Mouse (Mus musculus) hindbrain, postnatal 0 days (tissue): ENCODE data around the gene Dync1h1. TPM values are rescaled to one million over a fixed set of nuclear protein-coding genes. Genes with fewer than 3 reads are reported as not detected.
"Not testable (repeated sequence)": the region's sequence is repeated elsewhere in the genome, so short reads cannot be mapped to it uniquely, and the experiment has no call there.

Experiments used
- ATAC-seq: fragments of 200-750 bp; cut with Nextera tagmentation; 2 replicates; pipeline ENCODE4 v1.8.0; 2017; ENCODE audit warnings: mild to moderate bottlenecking, moderate TSS enrichment, moderate library complexity
- DNase-seq: peaks from one replicate; pipeline ENCODE4 v3.0.0-alpha.2; 2015; ENCODE audit warnings: low spot score
- H3K27ac ChIP-seq: fragments of 300-500 bp; sonication (generic); 2 replicates; pipeline ENCODE4 v1.5.1; 2014; ENCODE audit warnings: mild to moderate bottlenecking
- H3K27me3 ChIP-seq: fragments of 300-500 bp; sonication (generic); 2 replicates; pipeline ENCODE4 v1.6.1; 2014; ENCODE audit warnings: low read length, mixed read lengths; ENCODE audit not compliant: insufficient read depth
- H3K36me3 ChIP-seq: fragments of 300-500 bp; sonication (generic); 2 replicates; pipeline ENCODE4 v1.6.1; 2014; ENCODE audit warnings: low read length, mixed read lengths; ENCODE audit not compliant: insufficient read depth
- H3K4me1 ChIP-seq: fragments of 300-500 bp; sonication (generic); 2 replicates; pipeline ENCODE4 v1.6.1; 2014; ENCODE audit warnings: antibody characterized with exemption, low read length, mixed read lengths; ENCODE audit not compliant: insufficient read depth
- H3K4me2 ChIP-seq: fragments of 300-500 bp; sonication (generic); 2 replicates; pipeline ENCODE4 v1.6.1; 2014; ENCODE audit warnings: low read depth, mild to moderate bottlenecking, low read length, moderate library complexity, mixed read lengths
- H3K4me3 ChIP-seq: fragments of 300-500 bp; sonication (generic); 2 replicates; pipeline ENCODE4 v1.5.1; 2014; ENCODE audit warnings: low read length
- H3K9ac ChIP-seq: fragments of 300-500 bp; sonication (generic); replicated peaks from 2 replicates; pipeline ENCODE4 v1.6.1; 2014; ENCODE audit warnings: mild to moderate bottlenecking, low read length, moderate library complexity, mixed read lengths
- H3K9me3 ChIP-seq: fragments of 300-500 bp; sonication (generic); 2 replicates; pipeline ENCODE4 v1.6.1; 2016; ENCODE audit warnings: low read length, mixed read lengths
- CTCF ChIP-seq: IDR thresholded peaks from 2 replicates; pipeline ENCODE4 v1.5.1; 2016; ENCODE audit warnings: antibody characterized with exemption, control low read depth, low read depth
- WGBS: fragments of 180-500 bp; shearing (Covaris S2); extraction: QIAGEN DNeasy Blood & Tissue Kit; methylation state at CpG from one replicate; pipeline ENCODE4 v1.1.7; 2014; 5-methylcytosine and 5-hydroxymethylcytosine counted together
- polyA plus RNA-seq: library from polyadenylated mRNA; unstranded; fragments of >200 nt; fragmentation: Nextera tagmentation; extraction: Ambion mirVana; gene quantifications from 2 replicates; pipeline ENCODE4 v1.2.1, GENCODE M21; 2015
- total RNA-seq: library from RNA; depleted of rRNA; stranded (reverse); fragments of >200 nt; gene quantifications from 2 replicates; pipeline ENCODE4 v1.2.3, GENCODE M21; 2014

The Dync1h1 gene
- total and polyA plus RNA-seq, 2 experiments from 2014 or later: 57.6 to 262 TPM

DNA sequence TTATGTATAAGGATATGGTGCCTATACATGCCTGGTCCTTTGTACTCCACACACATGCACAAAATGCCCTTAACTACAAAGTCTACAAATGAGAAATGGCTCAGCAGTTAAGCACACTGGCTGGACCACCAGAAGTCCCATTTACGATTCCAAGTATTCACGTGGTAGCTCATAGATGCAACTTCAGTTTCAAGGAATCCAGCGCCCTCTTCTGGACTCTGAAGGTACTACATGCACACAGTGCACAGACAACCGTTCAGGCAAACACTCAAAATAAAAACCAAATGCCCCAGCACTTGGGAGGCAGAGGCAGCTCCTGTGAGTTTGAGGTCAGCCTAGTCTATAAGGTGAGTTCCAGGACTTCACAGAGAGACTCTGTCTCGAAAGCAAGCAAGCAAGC, 73.0 kb downstream of the Dync1h1 start:
- ATAC-seq: no peak
- no peak overlapping the region for H3K27ac ChIP-seq
- H3K4me3 ChIP-seq: no peak overlapping the region
- no peak overlapping the region for H3K9ac ChIP-seq
- H3K4me2 ChIP-seq: no peak overlapping the region
- no peaks in the 10 kb centered on the region for H3K4me1 ChIP-seq
- H3K27me3 ChIP-seq: no peaks in the 10 kb centered on the region
- no peaks in the 10 kb centered on the region for H3K9me3 ChIP-seq
- DNase-seq: peak; percentile 35
- H3K36me3 ChIP-seq: no peaks in the 10 kb centered on the region
- 49% methylated on average over 5 of the region's 5 CpGs for WGBS
- TF ChIP-seq CTCF: peak; percentile 67

DNA sequence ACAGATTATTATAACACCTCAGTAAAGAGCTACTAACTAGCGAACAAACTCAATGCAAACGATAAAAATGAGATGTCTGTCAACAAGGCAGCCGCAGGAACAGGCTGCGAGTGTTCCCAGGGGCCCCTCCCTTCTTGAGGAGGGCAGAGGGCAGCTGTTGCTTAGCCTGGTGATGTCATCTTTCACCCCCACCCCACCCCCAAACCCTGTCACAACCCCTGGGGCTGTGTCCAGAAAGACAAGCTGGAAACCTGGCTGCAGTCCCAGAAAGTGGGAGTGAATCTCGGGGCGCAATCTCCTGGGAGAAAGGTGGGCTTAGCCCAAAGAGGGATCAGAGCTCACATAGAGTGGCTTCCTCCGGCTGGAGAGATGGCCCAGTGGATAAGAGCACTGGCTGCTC, 79.9 kb downstream of the Dync1h1 start:
- Histone ChIP-seq H3K4me3 (no peak overlapping the region), H3K36me3 (peaks cover under 1% of the 10 kb centered on the region; the same call in 1 of the 2 replicates), H3K9me3 (no peaks in the 10 kb centered on the region), H3K9ac (no peak overlapping the region), H3K27ac (no peak overlapping the region), H3K27me3 (no peaks in the 10 kb centered on the region), H3K4me2 (no peak overlapping the region), H3K4me1 (no peaks in the 10 kb centered on the region)
- WGBS: 41% methylated on average over 7 of the region's 7 CpGs
- no peak for TF ChIP-seq CTCF
- ATAC-seq: peak; percentile 19; the same call in 1 of the 2 replicates
- peak; percentile 14 for DNase-seq

DNA sequence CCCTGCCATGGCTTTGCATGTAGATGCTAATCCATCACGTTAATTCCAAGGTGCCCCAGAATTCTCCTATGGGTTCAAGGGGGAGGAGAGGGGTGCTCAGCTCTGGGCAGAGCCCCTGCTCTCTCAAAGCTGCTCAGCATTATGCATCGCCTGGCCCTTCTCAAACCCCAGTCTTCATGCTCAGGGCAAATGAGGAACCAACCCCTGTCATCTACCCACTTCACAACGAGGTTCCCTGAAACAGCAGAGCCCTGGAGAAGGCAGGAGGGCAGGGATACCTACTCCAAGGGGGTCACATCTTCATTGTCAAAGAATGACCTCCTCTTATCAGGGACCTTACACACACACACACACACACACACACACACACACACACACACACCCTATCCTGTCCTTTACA, 80.6 kb downstream of the Dync1h1 start:
- H3K27me3 ChIP-seq: no peaks in the 10 kb centered on the region
- 59% methylated on average over 3 of the region's 3 CpGs for WGBS
- no peak overlapping the region for H3K4me3 ChIP-seq
- peaks cover 7% of the 10 kb centered on the region; the same call in 1 of the 2 replicates for H3K36me3 ChIP-seq
- no peaks in the 10 kb centered on the region for H3K9me3 ChIP-seq
- no peak for DNase-seq
- TF ChIP-seq CTCF: no peak
- ATAC-seq: no peak; the same call in 1 of the 2 replicates
- no peaks in the 10 kb centered on the region for H3K4me1 ChIP-seq
- no peak overlapping the region for H3K9ac ChIP-seq
- no peak overlapping the region for H3K4me2 ChIP-seq
- no peak overlapping the region for H3K27ac ChIP-seq

DNA sequence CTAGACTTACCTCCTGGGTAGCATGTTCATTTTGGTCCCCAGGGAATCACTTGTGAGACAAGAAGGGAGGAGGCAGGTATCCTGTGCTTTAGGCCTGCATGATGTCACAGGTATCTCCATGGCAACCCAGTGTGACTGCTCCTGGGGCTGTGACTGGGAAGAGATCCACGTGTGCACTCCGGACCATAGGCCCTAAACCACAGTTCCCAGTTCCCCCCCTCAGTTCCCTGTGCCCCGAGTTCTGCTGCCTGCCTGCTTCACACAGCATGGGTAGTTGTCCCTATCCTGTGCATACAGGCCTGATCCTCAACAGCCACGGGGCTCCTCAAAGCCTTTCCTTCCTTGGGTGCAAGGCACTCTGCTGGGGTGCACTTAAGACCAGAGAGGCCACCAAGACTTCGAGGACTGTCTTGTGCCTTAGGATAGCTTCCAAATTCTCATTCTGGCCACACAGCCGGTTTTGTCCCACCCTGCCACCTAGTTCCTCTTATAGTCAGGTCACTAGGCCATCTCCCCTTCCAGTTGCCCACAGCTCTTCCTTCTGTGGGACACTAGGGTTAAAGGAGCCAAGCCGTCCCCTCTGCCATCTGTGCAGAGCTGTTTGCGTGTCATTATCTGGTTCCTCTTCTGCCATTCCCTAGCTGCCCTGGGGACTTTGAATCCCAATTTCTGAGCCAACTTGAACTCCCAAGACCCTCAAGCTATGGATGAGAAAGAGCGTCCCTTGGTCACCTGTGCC, 81.5 kb downstream of the Dync1h1 start, which contains the start of gene 1700001K19Rik:
Gene 1700001K19Rik (minus strand): TSS at position 59 of the 739 bp plus-strand sequence.
- 71% methylated on average over 9 of the region's 9 CpGs for WGBS
- Histone ChIP-seq H3K27ac (no peak within 1 kb of the TSS), H3K9ac (no peak within 1 kb of the TSS), H3K4me2 (no peak within 1 kb of the TSS), H3K36me3 (peaks cover 9% of the 10 kb centered on the region), H3K4me1 (no peaks in the 10 kb centered on the region), H3K9me3 (no peaks in the 10 kb centered on the region), H3K27me3 (no peaks in the 10 kb centered on the region), H3K4me3 (no peak within 1 kb of the TSS)
- DNase-seq (no peak), ATAC-seq (no peak)
- no peak for TF ChIP-seq CTCF

DNA sequence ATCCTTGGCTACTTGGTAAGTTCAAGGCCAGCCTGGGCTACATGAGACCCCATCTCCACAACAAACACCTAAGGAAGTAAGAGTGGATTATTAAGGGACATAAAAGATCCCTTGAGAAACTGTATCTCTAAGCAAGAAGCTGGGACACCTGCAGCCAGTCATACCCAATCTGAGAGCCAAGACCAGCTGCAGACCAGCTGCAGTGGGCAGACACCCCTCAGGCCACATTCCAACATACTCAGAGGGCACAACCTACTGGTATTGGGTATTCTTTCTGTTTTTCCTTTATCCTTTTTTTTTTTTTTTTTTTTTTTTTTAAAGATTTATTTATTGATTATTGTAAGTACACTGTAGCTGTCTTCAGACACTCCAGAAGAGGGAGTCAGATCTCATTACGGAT, 82.3 kb downstream of the Dync1h1 start:
- DNase-seq (no peak), ATAC-seq (no peak)
- Histone ChIP-seq H3K9me3 (no peaks in the 10 kb centered on the region), H3K4me1 (no peaks in the 10 kb centered on the region), H3K36me3 (peaks cover 16% of the 10 kb centered on the region), H3K4me3 (no peak overlapping the region), H3K27ac (no peak overlapping the region), H3K9ac (no peak overlapping the region), H3K4me2 (no peak overlapping the region), H3K27me3 (no peaks in the 10 kb centered on the region)
- no peak for TF ChIP-seq CTCF
- no CpG with 5 or more reads among the region's 1 CpGs for WGBS

DNA sequence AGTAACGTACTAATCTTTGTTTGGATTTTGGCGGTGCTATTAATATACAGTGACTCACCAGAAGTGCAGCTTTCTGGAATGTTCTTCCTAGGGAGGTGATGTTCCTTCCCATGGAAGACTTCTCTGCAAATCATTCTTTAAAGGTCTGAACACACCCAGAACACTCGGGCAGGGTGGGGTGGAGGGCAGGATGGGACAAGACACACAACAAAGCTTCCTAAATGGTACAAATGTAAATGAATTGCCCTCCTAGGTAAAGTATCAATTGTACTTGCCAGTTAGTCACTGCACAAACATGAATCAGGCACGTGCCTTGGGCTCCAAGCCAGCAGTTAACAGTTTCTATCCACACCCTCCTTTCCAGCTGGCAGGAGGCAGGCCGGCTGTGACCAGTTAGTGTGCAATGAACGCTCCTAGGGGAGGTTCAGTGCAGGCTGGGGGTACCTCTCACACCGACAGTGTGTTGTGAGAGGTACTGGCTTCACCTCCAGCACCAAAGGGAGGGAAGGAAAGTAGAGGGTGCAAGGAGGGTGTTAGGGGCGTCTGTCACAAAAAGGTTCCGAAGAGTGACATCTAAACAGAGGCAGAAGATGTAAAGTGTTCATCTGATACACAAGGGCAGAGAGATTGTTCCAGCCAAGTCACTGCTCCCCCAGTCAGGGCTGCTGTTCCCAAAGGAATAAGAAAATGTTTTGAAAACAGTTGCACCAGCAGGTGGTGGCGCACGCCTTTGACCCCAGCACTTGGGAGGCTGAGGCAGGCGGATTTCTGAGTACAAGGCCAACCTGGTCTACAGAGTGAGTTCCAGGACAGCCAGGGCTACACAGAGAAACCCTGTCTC, 86.9 kb downstream of the Dync1h1 start:
- peaks cover 37% of the 10 kb centered on the region for H3K36me3 ChIP-seq

DNA sequence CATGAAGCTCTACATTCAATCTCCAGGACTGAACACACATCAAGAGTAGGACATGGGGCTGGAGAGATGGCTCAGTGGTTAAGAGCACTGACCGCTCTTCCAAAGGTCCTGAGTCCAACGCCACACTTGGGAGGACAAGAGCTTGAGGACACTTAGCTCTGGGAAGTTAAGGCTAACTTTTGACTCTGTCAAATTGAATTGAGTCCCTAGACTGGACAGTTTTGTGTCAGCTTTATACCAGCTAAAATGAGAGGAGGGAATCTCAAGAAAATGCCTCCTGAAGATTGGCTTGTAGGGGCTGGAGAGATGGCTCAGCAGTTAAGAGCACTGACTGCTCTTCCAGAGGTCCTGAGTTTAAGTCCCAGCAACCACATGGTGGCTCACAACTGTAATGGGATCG, 87.7 kb downstream of the Dync1h1 start:
- not testable (repeated sequence) for H3K9me3 ChIP-seq, ATAC-seq, H3K27ac ChIP-seq, H3K27me3 ChIP-seq, H3K9ac ChIP-seq, H3K4me1 ChIP-seq, H3K4me2 ChIP-seq, DNase-seq, H3K4me3 ChIP-seq
- peaks cover 37% of the 10 kb centered on the region for H3K36me3 ChIP-seq
- 91% methylated on average over 3 of the region's 3 CpGs for WGBS

More for the DNA sequence above, 86.9 kb downstream of the Dync1h1 start:
- Histone ChIP-seq H3K27ac (no peak overlapping the region; the same call in 1 of the 2 replicates), H3K9ac (no peak overlapping the region; the same call in 1 of the 2 replicates), H3K27me3 (no peaks in the 10 kb centered on the region), H3K9me3 (no peaks in the 10 kb centered on the region), H3K4me1 (no peaks in the 10 kb centered on the region), H3K4me3 (no peak overlapping the region), H3K4me2 (no peak overlapping the region)
- ATAC-seq: peak; percentile 66
- 61% methylated on average over 12 of the region's 12 CpGs for WGBS
- DNase-seq: peak; percentile 57
- TF ChIP-seq CTCF: no peak
